Mouse (Mus musculus) bone marrow, adult 2 months (tissue): ENCODE measurements around the gene Jpt1. TPM values are rescaled to one million over a fixed set of nuclear protein-coding genes. Genes with fewer than 3 reads are reported as not detected.

Source experiments
- H3K27ac ChIP-seq: fragments of 200-500 bp; 2 replicates; pipeline ENCODE4 v1.5.1; 2012; ENCODE audit warnings: low read depth, mild to moderate bottlenecking, control low read depth, inconsistent platforms, low read length; ENCODE audit not compliant: control insufficient read depth, poor library complexity, insufficient read depth
- H3K4me1 ChIP-seq: fragments of 200-500 bp; 2 replicates; pipeline ENCODE4 v1.6.1; 2011; ENCODE audit warnings: low read length; ENCODE audit not compliant: control insufficient read depth, insufficient read depth
- H3K4me3 ChIP-seq: fragments of 200-500 bp; replicated peaks from 2 replicates; pipeline ENCODE3; 2011; ENCODE audit warnings: mild to moderate bottlenecking, low read depth, low read length, control low read depth; ENCODE audit not compliant: control insufficient read depth
- CTCF ChIP-seq: fragments of 200-500 bp; IDR thresholded peaks from 2 replicates; pipeline ENCODE4 v1.5.1; 2011; ENCODE audit warnings: low read length, control low read depth; ENCODE audit not compliant: control insufficient read depth, insufficient read depth
- POLR2A ChIP-seq: fragments of 200-500 bp; IDR thresholded peaks from 2 replicates; pipeline ENCODE4 v1.6.1; 2011; ENCODE audit warnings: low read depth, mild to moderate bottlenecking, control low read depth, low read length, borderline replicate concordance; ENCODE audit not compliant: control insufficient read depth
- WGBS: fragments of 180-500 bp; shearing (Covaris S2); methylation state at CpG from one replicate; pipeline ENCODE4 v1.1.7; 2018; 5-methylcytosine and 5-hydroxymethylcytosine counted together
- polyA plus RNA-seq: library from polyadenylated mRNA; stranded (reverse); fragments of >200 nt; gene quantifications from 2 replicates; pipeline ENCODE4 v1.2.4, GENCODE M21; 2011; ENCODE audit warnings: low replicate concordance; ENCODE audit not compliant: missing spikeins, insufficient read depth, insufficient read length

Jpt1 gene
- polyA plus RNA-seq, 1 experiment: 149 TPM

DNA sequence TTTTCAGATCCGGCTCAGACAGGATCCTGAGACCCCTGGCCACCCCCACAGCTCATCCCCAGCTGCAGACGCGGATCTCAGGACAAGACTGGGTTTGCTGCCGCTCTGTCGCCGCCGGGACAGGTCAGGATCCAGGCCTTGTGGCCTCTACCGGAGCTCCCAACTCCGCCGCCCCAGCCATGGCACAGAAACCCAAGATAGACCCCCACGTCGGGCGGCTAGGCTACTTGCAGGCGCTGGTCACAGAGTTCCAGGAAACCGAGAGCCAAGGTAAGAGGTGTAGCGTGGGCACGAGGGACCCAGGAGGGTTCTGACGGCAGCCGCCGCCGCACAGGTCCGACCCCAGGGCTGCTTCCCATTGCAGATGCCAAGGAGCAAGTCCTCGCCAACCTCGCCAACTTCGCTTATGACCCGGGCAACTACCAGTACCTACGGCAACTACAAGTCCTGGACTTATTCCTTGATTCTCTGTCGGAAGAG, 38.4 kb downstream of the Jpt1 start:
- TF ChIP-seq POLR2A (no peak), CTCF (0 out of 2 replicates have a peak, but pooled peaks have one; percentile 6)
- H3K27ac ChIP-seq: peak overlapping the region; percentile 97
- WGBS: under 1% methylated on average over 28 of the region's 28 CpGs
- H3K4me3 ChIP-seq: peak overlapping the region; percentile 94
- peaks cover 7% of the 10 kb centered on the region for H3K4me1 ChIP-seq

DNA sequence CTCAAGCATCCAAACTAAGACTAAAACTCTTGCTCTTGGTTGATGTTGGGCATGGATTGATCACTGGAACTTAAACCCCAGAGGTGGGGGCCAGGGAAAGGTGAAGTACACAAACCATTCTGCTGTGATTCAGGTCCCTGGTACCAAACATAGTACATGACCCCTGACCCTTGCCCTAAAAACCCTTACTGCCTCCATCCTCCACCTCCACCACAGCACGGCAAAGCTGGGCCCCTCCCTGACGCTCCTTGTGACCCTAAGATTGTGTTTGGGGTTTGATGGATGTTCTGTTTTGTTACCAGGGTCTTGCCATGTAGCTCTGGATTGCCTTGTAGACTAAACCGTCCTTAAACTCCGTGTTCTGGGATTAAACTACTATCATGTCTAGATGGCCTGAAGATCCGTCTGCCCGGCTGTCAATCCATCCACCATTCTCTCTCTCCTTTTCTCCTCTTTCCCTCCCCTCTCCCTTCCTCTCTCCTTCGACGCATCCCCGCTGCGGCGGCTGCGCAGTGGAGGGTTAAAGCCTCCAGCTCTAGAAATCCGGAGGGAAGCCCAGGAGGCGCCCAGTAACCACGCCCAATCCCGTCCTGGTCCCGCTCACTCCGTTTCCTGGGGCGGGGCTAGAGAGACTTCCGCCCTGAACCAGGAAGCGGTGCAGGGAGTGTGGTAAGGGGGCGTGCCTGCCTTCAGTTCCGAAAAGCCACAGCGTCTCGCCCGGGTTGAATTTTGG, 39.0 kb downstream of the Jpt1 start, which contains the start of gene Armc7:
Gene Armc7 (plus strand): TSS at position 643 of the 733 bp plus-strand sequence.
- WGBS: 2% methylated on average over 26 of the region's 26 CpGs

DNA sequence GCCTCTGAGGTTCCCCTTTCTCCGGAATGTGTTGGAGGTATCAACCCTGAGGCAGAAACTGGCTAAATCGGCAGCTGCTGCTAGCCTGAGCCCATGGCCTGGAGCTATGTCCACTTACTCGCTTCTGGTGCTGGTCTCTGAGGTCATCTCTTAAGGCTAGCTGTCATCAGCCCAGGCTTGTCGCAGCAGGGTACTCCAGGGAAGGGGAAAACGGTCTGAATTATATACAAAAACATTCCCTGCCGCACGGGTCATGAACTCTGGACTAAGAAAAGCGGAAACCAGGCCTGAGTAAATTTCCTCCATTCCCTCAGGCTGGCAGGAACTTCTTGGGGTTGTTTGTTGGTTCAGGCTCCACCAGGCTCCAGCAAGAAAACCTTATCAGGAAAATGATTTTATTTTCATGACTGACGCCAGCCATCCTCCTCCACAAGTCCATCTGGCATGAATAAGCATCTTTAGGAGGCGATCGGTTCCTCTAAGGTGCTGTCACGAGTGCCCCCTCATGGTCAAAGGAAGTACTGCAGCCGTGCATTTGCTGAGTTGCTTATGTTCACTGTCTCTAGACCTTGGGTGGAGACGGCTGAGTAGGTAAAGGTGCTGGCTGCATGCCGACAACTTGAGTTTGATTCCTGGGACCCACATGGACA, 40.4 kb downstream of the Jpt1 start:
- no peak overlapping the region for H3K4me3 ChIP-seq
- 14% methylated on average over 15 of the region's 15 CpGs for WGBS
- no peak overlapping the region for H3K27ac ChIP-seq
- H3K4me1 ChIP-seq: peaks cover 6% of the 10 kb centered on the region
- TF ChIP-seq CTCF (peak; percentile 98), POLR2A (no peak)

More for the DNA sequence above, 39.0 kb downstream of the Jpt1 start, which contains the start of gene Armc7:
- TF ChIP-seq CTCF (no peak), POLR2A (peak; percentile 44; the same call in 1 of the 2 replicates)
- Histone ChIP-seq H3K27ac (peak within 1 kb of the TSS; percentile 97), H3K4me1 (peaks cover 7% of the 10 kb centered on the region), H3K4me3 (peak within 1 kb of the TSS; percentile 94)

DNA sequence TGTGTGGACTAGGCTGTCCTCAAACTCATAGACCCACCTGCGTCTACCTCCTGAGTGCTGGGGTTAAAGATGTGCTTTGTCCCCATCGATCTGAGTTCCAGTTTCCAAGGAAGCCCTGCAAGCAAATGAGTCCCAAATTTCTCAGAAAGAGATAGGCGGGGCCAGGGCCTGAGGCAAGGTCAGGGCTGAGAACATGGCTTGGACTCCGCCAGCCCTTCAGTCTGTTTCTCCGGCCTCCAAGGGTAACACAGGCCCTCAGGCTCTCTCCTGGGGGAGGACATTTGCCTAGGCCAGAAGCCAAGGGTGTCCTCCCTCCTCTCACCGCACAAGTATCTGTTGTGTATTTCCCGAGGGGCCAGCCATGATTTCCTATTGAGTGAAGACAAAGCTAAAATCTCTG, 42.0 kb downstream of the Jpt1 start:
- TF ChIP-seq POLR2A (no peak), CTCF (no peak)
- 78% methylated on average over 7 of the region's 7 CpGs for WGBS
- H3K27ac ChIP-seq: no peak overlapping the region
- H3K4me1 ChIP-seq: peaks cover 4% of the 10 kb centered on the region
- no peak overlapping the region for H3K4me3 ChIP-seq

DNA sequence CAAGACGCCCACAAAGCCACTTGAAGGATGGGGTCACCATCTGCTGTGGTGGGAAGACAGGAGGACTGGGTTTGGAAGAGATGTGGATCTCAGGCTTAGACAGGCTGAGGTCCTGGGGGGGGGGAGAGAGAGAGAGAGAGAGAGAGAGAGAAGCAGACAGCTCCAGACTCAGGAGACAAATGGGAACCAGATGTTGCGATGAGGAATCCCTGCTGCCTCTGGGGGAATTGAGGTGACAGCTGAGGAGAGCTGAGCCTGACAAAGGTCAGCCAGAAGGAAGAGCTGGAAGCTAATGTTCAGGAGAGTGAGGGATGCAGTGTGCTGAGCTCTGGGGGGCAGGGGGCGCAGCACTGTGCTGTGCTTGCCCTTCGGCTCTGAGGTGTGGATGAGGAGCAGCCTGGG, 47.0 kb downstream of the Jpt1 start:
- Histone ChIP-seq H3K27ac (no peak overlapping the region), H3K4me3 (no peak overlapping the region), H3K4me1 (no peaks in the 10 kb centered on the region)
- WGBS: 87% methylated on average over 4 of the region's 4 CpGs
- TF ChIP-seq CTCF: no peak
- no peak for TF ChIP-seq POLR2A

DNA sequence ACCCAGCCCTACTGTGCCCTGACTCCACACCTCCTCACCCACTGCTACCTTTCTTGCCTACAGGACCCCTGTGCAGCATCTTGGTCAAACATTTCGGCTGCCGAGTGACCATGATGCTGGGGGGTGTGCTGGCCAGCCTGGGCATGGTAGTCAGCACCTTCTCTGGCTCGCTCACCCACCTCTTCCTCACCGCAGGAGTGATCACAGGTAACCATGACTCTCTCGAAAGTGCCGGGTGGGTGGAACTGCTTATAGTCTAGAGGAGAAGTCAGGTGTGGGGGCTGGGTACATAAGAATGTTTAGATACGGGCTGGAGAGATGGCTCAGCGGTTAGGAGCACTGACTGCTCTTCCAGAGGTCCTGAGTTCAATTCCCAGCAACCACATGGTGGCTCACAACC, 49.3 kb downstream of the Jpt1 start:
- TF ChIP-seq CTCF: no peak
- no peak for TF ChIP-seq POLR2A
- no peaks in the 10 kb centered on the region for H3K4me1 ChIP-seq
- H3K4me3 ChIP-seq: no peak overlapping the region
- 77% methylated on average over 8 of the region's 8 CpGs for WGBS
- no peak overlapping the region for H3K27ac ChIP-seq

DNA sequence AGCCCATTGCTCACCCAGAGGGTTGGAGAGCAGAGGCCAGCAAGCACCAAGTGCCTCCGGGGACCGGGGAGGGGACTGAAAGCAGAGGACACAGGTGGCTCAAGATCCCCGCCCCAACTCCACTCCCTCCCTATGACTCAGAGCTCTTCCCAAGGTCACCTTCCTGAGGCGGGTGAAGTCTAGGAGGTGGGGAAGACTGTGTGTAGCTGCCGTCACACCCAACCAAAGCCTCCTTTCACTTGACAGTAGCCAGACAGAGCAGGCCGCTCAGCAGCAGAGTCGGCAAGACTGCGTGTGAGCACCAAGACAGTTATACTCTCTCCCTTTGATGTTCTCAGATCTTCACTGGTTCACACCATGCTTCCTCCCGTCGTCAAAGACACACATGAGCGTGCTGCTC, 50.8 kb downstream of the Jpt1 start:
- TF ChIP-seq POLR2A (no peak), CTCF (no peak)
- H3K4me3 ChIP-seq: no peak overlapping the region
- 71% methylated on average over 11 of the region's 11 CpGs for WGBS
- H3K4me1 ChIP-seq: no peaks in the 10 kb centered on the region
- no peak overlapping the region for H3K27ac ChIP-seq

DNA sequence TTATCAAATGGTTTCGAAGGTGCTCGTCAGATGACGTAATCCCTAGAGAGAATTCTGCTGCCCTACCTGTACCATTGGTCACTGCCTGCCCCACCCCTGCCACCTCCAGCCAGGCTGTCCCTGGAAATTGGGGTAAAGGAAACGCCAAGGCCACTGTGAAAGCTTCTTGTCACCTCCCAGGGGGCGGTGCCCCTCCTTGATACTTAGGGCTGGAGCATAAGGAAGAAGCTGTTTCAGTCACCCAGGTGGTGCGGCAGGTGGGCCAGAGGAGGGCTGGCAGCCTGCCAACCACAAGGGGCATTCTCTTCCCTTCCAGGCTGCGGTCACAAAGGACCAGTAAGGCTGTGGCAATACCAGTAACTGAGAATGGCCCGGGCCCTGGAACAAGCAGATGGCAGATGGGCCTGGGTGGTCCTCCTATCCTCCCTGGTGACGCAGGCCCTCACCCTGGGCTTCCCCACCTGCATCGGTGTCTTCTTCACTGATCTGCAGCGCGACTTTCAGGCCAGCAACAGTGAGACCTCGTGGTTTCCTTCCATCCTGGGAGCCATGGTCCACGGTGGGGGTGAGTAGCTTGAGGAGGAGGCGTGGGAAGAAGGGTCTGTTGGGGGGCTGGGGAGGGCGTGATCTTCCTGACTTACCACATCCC, 51.8 kb downstream of the Jpt1 start, which contains the start of gene Slc16a5:
Gene Slc16a5 (plus strand): TSS at position 232 of the 649 bp plus-strand sequence.
- 67% methylated on average over 16 of the region's 16 CpGs for WGBS
- H3K4me3 ChIP-seq: no peak within 1 kb of the TSS
- no peak within 1 kb of the TSS for H3K27ac ChIP-seq
- no peaks in the 10 kb centered on the region for H3K4me1 ChIP-seq
- TF ChIP-seq POLR2A (no peak), CTCF (no peak)
